Mouse (Mus musculus) brain, embryonic 14.5 days (tissue): ENCODE measurements at regions not wholly inside any gene's neighbourhood (a gene's known extent, or its start where the extent isn't known, plus 50 kb on each side); places are given as distances from the start of the nearest gene placed in this dataset.

Experiments
- DNase-seq: peaks from one replicate; pipeline ENCODE4 v3.0.0-alpha.2; 2011; ENCODE audit warnings: low read depth
- CTCF ChIP-seq: fragments of 200-500 bp; IDR thresholded peaks from 2 replicates; pipeline ENCODE4 v1.5.1; 2012; ENCODE audit warnings: inconsistent platforms, mild to moderate bottlenecking, moderate library complexity, borderline replicate concordance; ENCODE audit not compliant: insufficient read depth, insufficient read length; ENCODE audit errors: extremely low read depth
- POLR2A ChIP-seq: fragments of 200-500 bp; IDR thresholded peaks from 2 replicates; pipeline ENCODE4 v1.6.1; 2012; ENCODE audit warnings: mild to moderate bottlenecking, inconsistent platforms, borderline replicate concordance; ENCODE audit not compliant: poor library complexity, insufficient read depth, insufficient read length, severe bottlenecking; ENCODE audit errors: extremely low read depth

DNA sequence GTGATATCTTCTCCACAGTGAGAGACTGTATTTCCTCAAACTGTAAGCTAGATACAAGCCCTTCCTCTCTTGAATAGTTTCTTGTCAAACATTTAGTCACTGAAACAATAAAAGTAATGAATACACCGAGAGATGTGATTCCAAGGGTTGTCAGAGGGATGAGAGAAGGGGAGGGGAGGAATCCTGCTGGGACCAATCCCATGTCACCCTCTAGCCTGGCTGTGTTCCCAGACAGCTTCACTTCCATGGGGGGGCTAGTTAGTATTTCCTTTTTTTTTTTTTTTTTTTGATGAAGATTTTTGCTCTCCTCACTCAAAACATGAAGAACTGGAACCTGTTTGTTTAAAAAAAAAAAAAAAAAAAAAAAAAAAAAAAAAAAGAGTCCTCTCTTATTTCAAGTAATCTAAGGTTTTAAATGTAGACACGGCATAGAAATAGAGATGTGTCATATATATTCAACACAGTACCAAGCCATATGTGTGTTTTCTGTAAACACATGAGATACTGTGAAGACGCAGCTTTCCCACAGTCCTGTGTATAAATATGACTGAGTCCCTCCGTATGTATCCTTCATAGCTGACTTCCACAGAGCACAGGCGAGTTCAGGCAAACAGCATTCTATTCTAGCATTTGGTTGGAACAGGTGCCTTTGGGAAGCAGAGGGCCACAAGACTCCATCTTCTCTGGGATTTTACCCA, 51.9 kb upstream of the Agap1 start:
- TF ChIP-seq CTCF (no peak), POLR2A (no peak)
- DNase-seq = peak; percentile 53

DNA sequence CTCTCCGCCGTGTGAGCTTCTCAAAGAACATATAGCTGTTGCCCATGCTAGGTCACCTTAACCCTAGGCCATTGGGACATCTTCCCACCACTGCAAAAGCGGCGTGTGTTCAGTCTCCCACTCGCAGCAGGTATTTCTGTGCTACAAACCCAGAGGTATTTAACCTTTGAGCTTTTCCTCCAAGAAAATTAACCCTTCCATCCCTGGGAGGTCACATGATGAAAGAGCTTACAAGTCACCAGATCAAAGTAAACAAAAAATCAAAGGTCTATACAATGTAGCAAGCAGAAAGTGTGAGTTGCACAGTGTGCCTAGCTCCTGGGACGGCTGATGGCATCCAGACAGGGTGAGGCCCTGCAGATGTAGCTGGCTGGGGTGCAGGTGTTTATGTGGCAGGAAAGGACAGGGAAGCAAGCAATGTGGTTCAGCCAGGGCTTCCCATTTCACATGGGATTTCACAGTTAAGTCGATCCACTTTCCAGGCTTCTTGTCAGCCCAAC, 51.0 kb upstream of the Agap1 start:
- DNase-seq = no peak
- TF ChIP-seq POLR2A (no peak), CTCF (no peak)
